Mouse (Mus musculus) kidney, postnatal 25 days (tissue): ENCODE results near the gene Rnf103.
"Not testable (repeated sequence)": the region's sequence is repeated elsewhere in the genome, so short reads cannot be mapped to it uniquely, and the experiment has no call there.

Source experiments
- DNase-seq, 2 experiments: peaks; one replicate each; pipeline ENCODE4 v3.0.0; 2021; ENCODE audit warnings: mixed read lengths in 2 of 2

Gene Rnf103

GRCm38 (mm10) chr6:71493675-71494340 lies at the start of gene Rnf103:
Gene Rnf103 (plus strand): TSS chr6:71493894.
- peak; percentile 95 to 97 for DNase-seq

GRCm38 (mm10) chr6:71444756-71445155 lies 48.9 kb upstream of the Rnf103 start:
- no peak for DNase-seq

- no peak for DNase-seq
Measured at GRCm38 (mm10) chr6:71445560-71445959, 48.1 kb upstream of the Rnf103 start.

GRCm38 (mm10) chr6:71452792-71453191 lies 40.9 kb upstream of the Rnf103 start:
- DNase-seq = no peak

- not testable (repeated sequence) for DNase-seq
Measured at GRCm38 (mm10) chr6:71453983-71454739, 39.5 kb upstream of the Rnf103 start.

GRCm38 (mm10) chr6:71457956-71458608 lies 35.6 kb upstream of the Rnf103 start:
- no peak for DNase-seq

- DNase-seq = no peak
Measured at GRCm38 (mm10) chr6:71465146-71465545, 28.5 kb upstream of the Rnf103 start.

- no peak for DNase-seq
Measured at GRCm38 (mm10) chr6:71467766-71468165, 25.9 kb upstream of the Rnf103 start.

- peak; percentile 50 to 69 for DNase-seq
Measured at GRCm38 (mm10) chr6:71469291-71469690, 24.4 kb upstream of the Rnf103 start.

GRCm38 (mm10) chr6:71471830-71472520 lies 21.7 kb upstream of the Rnf103 start:
- DNase-seq = no peak

GRCm38 (mm10) chr6:71472786-71473185 lies 20.9 kb upstream of the Rnf103 start:
- no peak for DNase-seq

GRCm38 (mm10) chr6:71475604-71476003 lies 18.1 kb upstream of the Rnf103 start:
- DNase-seq = peak in 1 of 2 experiments; percentile 21

- no peak for DNase-seq
Measured at GRCm38 (mm10) chr6:71476783-71477182, 16.9 kb upstream of the Rnf103 start.

GRCm38 (mm10) chr6:71478816-71479568 lies 14.7 kb upstream of the Rnf103 start:
- DNase-seq = not testable (repeated sequence)

- DNase-seq = not testable (repeated sequence)
Measured at GRCm38 (mm10) chr6:71479588-71479987, 14.1 kb upstream of the Rnf103 start.

GRCm38 (mm10) chr6:71480136-71480535 lies 13.6 kb upstream of the Rnf103 start:
- peak in 1 of 2 experiments; percentile 27 for DNase-seq

GRCm38 (mm10) chr6:71481136-71481535 lies 12.6 kb upstream of the Rnf103 start:
- no peak for DNase-seq

- DNase-seq = peak in 1 of 2 experiments; percentile 37
Measured at GRCm38 (mm10) chr6:71485246-71485645, 8.4 kb upstream of the Rnf103 start.

GRCm38 (mm10) chr6:71486226-71486625 lies 7.5 kb upstream of the Rnf103 start:
- peak in 1 of 2 experiments; percentile 36 for DNase-seq

- DNase-seq = no peak
Measured at GRCm38 (mm10) chr6:71486867-71487266, 6.8 kb upstream of the Rnf103 start.

- DNase-seq = no peak
Measured at GRCm38 (mm10) chr6:71487966-71488365, 5.7 kb upstream of the Rnf103 start.

GRCm38 (mm10) chr6:71492136-71492535 lies 1.6 kb upstream of the Rnf103 start:
- DNase-seq = no peak
